Mouse (Mus musculus) urinary bladder, postnatal 10 days (tissue): ENCODE measurements around the gene Brdt.
"Not testable (repeated sequence)": the region's sequence is repeated elsewhere in the genome, so short reads cannot be mapped to it uniquely, and the experiment has no call there.

Source experiments
- DNase-seq: peaks from one replicate; pipeline ENCODE4 v3.0.0; 2022; ENCODE audit warnings: low spot score

Brdt gene

DNA sequence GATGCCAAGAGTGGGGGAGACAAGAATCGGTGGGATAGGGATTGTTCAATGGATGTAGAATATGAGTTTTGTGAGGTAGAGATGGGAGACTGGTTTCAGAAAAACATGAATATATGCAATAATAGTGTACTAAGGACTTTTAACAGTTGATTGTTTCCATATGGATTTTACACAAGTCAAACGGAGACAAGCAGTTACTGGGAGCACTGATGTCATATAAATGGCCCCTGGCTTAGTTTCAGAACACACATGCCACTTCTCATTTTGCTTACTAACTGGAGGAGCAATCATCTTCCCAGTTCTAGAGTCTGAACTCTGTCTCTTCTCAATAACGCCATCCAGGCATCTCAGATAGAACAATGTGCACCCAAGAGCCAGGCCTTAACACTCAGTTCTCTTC, 9.4 kb downstream of the Brdt start:
- no peak for DNase-seq

DNA sequence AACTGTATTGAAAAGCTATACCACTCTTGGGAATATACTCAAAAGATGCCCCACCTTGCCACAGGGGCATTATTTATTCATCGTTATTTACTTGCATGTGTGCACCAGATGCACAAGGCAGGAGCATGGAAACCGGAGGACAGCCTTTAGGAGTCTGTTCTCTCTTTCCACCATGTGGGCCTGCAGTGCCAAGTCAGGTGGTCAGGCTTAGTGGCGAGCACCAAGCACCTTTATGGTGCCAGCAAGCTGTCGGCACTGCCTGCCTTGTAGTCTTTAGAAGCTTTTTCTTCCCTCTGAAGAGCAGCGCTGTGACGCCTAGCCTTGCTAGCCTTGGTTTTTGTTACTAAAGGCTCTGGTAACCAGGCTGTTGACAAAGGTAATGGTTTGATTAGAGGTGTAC, 11.9 kb downstream of the Brdt start:
- no peak for DNase-seq

DNA sequence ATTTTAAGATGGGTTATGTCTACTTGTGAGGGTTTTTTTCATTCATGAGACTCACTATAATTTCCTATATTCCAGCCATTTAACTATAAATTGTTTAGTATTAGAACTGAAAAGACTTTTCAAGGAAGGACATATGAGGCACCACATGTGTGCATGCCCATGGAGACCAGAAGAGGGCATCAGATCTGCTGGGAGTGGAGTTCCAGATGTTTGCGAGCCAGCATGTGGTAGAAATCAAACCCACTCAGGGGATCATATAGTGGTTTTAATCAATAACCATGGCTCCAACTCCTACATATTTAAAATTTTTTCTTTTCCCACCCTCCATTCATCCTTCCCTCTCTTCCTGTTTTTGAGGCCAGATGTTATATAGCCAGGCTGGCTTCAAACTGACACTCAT, 15.3 kb downstream of the Brdt start:
- DNase-seq, result no peak

DNA sequence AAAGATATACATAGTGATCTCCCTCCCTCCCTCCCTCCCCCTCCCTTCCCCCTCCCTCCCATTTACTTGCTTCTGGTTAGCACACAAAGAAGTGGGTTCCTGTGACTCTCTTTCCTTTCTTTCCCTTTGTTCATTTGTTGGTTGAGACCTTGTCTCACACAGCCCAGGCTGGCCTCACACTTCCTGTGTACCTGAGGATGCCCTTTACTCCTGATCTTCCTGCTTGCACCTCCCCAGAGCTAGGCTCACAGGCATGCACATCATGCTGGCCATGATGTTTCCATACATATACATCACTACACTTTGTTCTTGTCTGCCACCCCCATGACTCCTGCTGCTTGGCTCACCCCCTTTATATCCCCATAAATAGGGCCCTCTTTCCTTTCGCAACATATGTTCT, 21.6 kb downstream of the Brdt start:
- no peak for DNase-seq

DNA sequence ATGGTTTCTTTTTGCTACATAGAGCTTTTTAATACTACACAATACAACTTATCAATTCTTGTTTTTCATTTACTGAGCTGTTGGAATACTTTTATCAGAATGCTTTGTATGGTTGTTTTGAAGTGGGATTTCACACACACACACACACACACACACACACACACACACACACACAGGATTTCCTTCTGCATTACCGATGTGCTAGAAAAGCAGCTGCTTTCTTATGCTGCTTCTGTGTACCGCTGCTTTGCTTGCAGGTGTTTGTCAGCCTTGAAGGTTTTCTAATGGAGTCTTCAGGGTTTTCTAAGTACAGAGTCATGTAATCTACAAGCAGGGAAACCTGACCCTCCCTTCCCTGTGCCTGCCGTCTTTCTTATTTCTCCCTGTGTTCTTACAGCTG, 23.0 kb downstream of the Brdt start:
- no peak for DNase-seq

DNA sequence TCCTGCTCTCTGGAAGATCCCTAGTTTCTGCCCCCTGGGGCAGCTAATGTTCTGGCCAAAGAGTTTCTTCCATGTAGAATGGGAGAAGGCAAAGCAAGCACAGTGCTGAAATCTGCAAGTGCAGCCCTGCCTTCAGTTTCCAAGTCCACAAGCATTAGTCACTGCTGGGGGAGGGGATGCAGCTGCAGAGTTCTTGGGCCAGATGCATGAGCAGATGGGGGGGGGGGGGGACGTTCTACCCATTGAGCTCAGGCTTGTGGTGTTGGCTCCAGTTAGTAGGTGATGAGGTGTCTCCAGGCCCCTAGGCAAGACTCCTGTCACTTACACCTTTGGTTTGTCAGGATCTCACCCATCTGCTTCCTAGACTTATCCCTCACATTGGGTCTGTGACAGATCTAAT, 24.8 kb downstream of the Brdt start:
- DNase-seq, result no peak

DNA sequence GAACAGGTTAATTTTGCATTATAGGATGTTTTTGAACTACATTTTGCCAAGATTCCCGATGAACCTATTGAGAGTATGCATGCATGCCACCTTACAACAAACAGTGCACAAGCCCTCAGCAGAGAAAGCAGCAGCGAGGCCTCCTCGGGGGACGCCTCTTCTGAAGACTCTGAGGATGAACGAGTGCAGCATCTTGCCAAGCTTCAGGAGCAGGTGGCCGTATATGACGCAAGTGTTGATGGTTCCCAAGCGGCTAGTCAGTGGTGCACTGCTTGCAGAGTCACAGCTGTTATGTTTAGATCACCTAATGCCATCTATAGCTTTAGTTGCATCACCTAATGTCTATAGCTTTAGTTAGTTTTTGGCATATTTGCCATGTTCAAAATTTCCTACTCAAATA, 26.8 kb downstream of the Brdt start:
- no peak for DNase-seq

DNA sequence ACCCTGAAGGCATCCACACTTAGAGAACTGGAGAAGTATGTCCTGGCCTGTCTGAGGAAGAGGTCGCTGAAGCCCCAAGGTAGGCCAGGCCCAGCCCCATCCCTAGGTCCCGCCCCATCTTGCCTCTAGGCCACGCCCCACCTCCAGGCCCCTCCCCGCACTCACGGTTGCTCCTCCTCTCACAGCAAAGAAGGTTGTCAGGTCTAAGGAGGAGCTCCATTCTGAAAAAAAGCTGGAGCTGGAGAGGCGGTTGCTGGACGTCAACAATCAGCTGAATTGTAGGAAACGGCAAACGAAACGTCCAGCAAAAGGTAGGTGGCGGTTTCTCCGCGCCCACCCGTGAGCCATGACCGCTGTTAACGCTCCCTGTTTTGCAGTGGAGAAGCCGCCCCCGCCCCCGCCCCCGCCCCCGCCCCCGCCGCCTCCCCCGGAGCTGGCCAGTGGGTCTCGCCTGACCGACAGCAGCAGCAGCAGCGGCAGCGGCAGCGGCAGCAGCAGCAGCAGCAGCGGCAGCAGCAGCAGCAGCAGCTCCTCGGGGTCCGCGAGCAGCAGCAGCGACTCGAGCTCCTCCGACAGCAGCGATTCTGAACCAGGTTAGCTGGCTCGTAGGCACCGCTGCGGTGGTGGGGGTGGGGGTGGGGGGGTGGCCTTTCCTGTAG, 28.6 kb downstream of the Brdt start:
- peak; percentile 45 for DNase-seq

DNA sequence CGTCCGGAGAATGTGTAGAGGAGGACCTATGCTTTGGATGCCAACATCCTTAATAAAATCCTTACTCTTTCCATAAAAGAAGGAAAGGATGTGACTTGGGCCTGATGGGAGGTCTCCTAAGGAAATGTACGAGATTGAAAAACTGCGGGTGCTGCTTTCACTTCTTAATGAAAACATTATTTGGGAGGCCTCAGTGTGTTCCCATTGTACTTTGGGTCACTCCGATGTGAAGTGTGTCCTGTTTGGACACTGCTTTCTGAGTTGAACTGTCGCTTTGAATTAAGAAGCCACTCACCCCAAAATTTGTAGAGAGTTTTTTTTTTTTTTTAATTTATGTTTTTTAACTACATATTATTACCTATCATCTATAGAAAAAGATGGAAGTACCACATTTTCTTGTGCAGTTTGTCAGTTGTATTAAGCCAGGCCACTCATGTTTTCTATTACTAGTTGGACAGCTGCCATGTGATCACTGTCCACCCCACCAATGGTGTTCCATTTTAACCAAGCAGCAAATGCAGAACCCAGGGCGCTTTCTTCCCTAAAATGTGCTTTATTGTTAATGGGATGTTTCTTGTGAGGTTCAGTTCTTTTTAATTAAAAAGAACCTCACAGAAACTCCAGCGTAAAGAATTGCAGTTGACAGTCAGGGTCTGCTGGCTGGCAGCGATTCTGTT, 29.2 kb downstream of the Brdt start:
- no peak for DNase-seq

DNA sequence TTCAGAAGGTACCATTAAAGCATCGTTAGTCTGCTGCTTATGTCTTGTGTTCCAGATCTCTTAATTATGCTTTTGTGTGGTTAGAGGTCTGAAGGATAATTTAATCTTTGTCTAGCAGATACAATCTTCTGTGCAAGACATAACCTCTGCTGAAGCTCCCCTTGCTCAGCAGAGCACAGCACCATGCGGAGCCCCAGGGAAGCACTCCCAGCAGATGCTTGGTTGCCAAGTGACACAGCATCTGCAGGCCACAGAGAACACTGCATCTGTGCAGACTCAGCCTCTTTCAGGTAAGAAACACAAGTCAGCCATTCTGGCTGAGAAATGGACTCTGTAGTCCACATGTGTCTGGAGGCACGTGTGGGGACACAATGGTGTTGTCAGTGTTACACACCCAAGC, 39.1 kb downstream of the Brdt start:
- no peak for DNase-seq

DNA sequence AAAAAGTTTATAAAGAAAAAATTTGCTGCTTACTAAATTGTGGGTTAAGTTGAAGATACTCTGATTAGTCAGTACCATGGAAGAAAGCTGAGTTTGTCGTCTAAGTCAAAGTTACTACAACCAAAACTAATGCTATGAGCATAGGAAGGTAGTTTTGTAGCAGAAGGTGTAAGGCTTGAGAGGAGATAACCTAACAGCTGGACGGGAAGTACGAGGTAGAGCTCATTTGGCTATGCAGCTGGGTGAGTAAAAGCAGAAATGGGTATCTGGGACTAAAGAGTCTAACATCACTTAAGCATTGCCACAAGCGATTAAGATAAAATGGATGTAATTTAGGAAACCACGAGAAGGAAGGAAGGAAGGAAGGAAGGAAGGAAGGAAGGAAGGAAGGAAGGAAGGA, 40.4 kb downstream of the Brdt start:
- no peak for DNase-seq

DNA sequence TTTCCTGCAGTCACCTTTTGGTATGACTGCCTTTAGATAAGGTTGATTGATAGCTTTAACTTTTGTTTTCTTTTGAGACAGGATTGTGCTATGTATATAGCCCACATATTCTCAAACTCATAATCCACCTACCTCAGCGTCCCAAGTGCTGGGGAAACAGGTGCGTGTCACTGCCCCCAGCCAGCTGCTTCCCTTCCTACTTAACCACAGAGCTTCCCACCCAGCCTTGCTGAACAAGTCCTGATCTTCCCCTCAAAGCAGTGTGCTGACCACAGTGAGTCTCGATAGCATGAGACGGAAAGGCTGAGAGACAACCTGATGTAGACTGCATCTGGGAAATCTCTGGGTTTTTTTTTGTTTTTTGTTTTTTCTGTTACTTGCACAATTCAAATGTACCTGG, 42.3 kb downstream of the Brdt start:
- DNase-seq, result no peak

DNA sequence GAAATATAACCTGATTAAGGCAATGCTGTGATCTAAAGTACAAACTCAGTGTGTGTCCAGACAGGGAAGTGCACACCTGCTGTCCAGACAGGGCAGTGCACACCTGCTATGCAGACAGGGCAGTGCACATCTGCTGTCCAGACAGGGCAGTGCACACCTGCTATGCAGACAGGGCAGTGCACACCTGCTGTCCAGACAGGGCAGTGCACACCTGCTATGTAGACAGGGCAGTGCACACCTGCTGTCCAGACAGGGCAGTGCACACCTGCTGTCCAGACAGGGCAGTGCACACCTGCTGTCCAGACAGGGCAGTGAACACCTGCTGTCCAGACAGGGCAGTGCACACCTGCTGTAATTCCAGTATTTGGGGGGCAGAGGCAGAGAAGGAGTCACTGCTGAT, 55.5 kb downstream of the Brdt start:
- not testable (repeated sequence) for DNase-seq

DNA sequence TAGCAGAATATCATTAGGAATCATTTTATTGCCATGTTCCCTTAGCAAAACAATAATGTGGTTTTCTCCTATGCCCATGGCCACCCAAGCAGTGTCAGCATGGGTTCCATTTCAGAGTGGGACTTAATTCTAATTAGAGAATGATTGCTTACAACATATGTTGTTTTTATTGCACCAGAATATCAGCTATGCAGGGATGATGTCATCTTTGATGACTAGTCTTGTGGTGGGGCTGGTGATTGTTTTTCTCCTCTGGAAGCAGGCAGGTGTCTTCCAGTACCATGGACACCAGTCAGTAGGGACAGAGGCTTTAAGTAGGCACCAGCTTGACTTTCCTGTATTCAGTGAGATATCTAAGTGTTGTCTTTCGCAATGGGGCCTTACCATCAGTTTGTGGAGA, 56.8 kb downstream of the Brdt start:
- DNase-seq, result no peak

DNA sequence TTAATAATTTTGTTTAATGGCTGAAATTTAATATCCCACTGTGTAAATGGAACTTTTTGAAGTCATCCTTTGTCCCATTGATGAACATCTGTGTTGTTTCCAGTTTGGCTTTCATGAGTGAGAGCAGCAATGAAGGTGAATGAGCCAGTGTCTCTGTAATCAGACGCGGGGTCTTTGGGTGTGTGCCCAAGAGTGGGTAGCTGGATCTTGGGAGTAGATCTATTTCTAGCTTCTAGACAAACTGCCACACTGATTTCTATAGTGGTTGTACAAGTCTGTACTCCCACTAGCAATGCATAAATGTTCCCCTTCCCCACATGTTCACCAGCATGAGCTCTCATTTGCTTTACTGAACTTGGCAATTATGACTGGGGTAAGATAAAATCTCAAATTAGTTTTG, 58.4 kb downstream of the Brdt start:
- no peak for DNase-seq

DNA sequence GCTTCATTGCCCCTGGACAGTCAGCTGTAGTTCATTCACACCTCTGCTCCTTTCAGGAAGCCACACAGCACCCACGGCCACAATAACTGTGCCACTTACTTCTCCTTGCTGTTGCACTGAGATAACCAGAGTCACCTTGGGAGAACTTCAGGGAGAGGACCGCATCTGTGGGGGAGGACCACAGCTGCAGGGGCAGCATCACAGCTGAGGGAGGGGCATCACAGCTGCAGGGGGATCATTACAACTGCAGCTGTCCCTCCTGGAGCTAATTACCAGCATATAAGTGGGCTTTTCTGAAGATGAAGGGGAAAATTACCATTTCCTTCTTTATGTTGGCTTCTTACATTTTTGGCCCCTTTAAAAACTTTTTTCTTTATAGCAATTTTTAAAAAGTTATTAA, 63.5 kb downstream of the Brdt start:
- no peak for DNase-seq

DNA sequence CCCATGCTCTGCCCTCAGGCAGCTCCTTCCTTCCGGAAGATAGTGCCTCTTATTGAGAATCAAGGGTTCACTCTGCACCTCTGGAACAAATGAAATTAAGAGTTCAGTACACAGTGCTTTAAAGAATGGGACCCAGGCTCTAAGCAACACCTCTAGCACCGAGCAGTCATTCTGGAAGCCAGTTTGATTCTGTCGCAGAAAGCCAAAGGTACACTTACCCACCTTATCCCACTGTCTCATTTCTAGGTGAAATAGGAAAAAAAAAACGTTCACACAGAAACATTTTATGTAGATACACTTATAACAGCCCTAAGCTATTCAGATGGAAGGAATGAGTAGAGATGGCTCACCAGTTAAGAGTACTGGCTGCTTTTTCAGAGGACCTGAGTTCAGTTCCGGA, 71.5 kb downstream of the Brdt start, which contains the start of gene Ephx4:
Ephx4 (plus strand) TSS at position 301 of the 400 bp plus-strand sequence.
- no peak for DNase-seq

DNA sequence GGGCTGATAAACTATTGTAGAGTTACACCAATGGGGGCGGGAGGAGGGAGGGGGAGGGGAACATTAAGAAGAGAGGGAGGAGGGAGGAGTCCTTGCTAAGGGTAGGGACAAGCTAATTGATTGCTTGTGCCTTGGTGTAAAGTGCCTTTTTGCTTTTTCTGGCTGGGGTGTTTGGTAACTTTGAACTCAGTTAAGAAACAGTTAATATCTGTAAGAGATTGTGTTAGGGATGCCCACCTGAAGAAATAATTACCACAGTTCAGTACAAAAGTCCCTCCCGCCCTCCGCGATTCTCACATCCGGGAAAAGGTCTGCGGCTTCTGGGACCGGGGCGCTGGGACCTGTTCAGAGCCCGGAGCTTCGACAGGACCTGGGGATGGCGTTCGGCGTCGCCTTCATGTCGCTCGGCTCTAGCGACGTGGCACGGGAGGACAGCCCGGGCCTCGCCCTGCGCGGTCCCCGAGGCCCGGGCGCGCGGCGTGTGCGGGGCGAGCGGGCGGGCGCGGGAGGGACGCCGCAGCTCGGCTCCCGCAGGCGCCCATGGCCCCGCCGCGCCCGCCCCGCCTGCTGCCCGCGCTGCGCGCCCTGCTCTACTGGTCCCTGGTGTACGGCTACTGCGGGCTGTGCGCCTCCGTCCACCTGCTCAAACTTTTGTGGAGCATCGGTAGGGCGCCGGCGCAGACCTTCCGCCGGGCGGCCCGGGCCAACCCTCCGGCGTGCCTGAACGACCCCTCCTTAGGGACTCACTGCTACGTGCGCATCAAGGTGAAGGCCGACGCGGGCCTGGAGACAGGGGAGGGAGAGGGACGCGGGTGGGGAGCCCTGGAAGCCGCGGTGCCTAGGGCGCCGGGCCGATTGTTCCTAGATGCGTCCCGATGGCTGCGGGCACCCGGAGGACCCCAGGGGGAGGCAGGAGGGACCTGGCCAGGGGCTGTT, 72.3 kb downstream of the Brdt start:
- DNase-seq, result no peak

DNA sequence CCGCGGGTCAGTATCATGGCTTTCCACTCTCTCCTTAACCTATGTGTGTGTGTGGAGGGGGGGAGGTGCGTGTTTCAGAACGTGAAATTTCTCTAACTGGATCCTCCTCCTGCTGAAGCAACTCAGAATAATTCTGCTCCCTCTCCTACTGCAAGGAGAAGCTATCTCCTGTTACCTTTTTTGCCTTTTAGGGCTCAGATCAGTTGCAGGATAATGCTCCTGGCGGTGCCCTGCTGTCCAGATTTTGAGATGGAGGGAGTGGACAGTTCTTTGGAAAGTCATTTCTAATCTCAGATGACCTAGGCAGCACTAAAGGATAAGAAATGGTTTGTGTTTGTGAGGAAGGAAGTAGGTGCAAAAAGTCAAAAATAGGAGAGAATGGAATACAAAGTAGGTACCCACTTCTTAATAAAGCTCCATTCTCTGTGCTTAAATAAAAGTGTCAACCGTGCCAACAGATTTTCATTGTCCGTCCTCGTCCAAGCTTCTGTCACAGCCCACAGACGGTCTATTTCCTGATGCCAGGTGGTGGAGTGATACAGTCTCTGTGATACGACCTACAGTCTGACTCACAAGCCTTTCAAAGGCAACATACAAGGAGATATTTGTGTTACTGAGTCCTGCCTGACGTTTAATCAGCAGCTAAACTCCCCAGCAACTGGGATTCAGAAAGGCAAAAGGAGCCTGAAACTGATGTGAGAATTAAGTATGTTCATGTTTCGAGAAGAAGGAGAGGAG, 73.2 kb downstream of the Brdt start:
- DNase-seq, result no peak

DNA sequence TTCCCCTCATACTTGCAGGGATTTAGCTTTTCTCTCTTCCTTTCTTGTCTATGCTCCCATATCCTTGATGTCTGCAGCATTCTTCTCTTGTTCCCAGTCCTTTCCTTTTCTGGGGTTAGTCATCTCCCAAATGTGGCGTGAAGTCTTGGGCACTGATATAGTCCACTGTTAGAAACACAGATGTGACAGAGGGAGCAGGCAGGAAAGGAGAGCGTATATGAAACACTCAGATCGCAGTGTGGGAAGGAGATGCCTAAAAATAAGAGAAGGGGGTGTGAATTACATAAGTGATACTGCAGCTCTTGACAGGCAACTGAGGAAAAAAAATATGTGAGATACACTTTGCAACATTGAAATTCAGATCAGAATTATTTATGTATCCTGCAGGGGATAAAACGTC, 74.4 kb downstream of the Brdt start:
- no peak for DNase-seq

DNA sequence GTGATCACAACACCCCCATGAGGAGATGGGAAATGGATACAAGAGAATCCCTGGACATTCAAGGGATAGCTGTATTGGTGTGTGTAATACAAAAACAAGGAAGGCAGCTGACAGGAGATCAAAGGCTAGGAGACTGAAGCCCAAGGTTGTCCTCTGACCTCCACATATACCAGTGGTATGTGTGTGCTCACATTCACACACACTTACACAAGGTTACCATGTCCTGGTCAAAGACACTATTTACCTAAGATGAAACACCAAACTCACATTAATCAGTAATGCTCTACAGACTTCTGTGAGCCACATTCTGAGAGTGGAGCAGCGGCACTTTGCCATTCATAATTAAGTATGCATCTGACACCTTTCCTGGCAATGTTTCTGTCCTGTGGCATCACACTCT, 79.3 kb downstream of the Brdt start:
- DNase-seq, result no peak

DNA sequence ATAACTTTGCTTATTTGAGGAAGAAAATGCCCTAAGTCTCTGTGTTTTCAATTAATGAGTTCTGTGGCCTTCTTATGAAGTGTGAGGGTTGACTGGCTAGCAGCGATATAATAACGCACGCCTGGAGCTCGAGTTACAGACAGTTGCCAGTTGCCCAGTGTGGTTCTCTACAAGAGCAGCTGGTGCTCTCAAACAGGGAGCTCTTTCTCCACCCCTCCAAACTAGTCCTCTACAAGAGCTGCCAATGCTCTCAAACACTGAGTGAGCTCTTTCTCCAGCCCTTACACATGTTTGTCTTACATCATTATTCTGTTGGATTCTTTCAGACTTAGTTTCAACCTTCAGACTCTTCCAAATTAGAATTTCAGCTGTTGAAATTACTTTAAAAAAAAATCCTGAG, 80.4 kb downstream of the Brdt start:
- DNase-seq, result no peak
